Mouse (Mus musculus): Measurements from ENCODE around the gene Clec11a.

Clec11a gene

DNA sequence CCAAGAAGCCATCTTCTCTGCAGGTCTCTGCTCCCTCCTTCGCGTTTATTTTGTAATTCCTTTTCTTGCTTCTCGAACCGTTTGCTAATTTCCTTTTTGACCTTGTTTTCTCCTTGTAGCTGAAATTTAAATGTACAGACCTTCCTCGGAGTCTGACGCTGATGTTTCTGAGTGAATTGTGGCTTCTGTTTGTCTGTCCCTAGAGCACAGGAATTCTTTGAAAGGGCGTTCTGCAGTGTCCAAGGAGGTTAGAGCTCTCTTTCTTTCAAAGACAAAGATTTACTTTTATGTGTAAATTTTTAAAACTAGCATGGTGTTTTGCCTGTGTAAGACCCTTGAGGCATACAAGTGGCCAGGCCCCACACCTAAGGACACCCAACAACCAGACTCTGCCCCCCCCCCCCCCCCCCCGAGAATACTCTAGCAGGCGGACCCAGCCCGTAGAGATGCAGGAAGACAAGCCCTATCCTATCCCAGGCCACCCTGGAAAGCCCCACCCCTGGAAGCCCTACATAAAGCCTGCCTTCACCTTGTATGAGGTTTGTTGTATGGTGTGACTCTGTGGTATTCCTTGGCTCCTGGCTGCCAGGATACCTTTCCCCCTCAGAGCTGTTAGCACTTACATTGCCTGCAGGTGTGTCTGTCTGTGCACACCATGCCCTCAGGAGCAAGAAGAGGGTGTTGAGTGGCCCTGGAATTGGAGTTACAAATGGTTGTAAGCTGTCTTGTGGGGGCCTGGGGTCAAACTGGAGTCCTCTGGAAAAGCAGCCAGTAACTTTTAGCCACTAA lies 30.0 kb downstream of the Clec11a start:
- DNase-seq = no peak

GRCm38 (mm10) chr7:44275546-44275945 lies 31.2 kb downstream of the Clec11a start:
- DNase-seq = no peak

- DNase-seq = no peak
Measured at GRCm38 (mm10) chr7:44274096-44274495, 32.6 kb downstream of the Clec11a start.

- no peak for DNase-seq
Measured at GRCm38 (mm10) chr7:44273446-44273845, 33.3 kb downstream of the Clec11a start.

GRCm38 (mm10) chr7:44272546-44272945 lies 34.2 kb downstream of the Clec11a start:
- DNase-seq = no peak

DNA sequence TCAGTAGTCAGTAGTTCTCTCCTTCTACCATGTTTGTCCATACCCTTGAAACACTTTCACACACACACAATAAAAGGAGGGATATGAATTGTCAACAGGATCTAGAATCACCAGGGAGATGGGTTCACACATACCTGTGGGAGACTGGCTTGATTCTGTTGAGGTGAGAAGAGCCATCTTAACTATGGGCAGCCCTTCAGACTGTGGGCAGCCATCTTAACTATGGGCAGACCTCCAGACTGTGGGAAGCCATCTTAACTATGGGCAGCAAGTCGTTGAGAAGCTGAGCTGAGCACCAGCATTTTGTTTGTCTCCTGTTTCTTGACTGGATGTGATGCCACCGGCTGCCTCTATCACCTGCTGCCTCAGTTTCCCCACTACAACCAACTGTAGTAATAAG lies 35.4 kb downstream of the Clec11a start:
- no peak for DNase-seq

GRCm38 (mm10) chr7:44269397-44269796 lies 37.3 kb downstream of the Clec11a start:
- DNase-seq = no peak

- DNase-seq = no peak
Measured at GRCm38 (mm10) chr7:44268117-44268516, 38.6 kb downstream of the Clec11a start.

DNA sequence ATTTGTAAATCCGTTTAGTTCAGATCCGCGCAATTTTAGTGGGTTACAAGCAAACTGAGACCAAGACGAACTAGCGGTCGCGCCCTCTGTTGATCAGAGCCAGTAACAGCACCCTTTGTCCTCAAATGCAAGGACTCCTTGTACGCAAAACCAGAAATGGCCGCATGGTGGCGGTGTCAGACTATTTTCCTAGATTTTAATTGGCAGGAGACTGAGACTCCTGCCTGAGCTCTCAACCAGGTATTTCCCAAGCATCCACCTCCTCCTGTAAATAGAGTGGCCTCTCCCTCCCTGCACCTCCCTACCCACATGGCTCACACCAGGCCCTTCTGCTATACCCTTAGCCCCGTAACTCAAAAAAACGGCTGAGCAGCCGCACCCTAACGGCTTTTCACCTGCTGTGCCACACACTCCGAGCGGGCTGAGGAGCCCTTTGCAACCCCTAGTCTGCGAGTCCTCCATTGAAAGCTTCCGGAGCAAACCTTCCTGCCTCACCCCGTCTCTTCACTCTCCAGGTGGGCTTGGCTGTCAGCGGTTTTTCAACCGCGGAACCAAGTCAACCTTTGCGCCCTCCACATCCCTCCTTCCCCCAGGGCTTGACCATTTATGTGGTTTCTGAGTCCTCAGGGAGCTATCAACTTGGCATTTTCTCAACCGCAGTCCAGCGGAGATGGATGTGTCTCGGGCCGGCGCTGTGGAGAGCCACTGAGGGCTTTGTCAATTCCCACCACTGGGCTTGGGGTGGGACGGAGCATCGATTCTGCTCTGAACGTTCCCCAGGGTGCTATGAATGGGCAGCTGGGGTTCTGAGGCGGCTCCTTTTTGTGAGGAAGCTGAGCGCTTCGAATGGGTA lies 43.7 kb downstream of the Clec11a start:
- peak; percentile 94 for DNase-seq

- no peak for DNase-seq
Measured at GRCm38 (mm10) chr7:44261147-44261546, 45.6 kb downstream of the Clec11a start, which contains the start of gene Gm15517. Gene Gm15517 (plus strand): TSS chr7:44261447.

- DNase-seq = no peak
Measured at GRCm38 (mm10) chr7:44260410-44260809, 46.3 kb downstream of the Clec11a start.

DNA sequence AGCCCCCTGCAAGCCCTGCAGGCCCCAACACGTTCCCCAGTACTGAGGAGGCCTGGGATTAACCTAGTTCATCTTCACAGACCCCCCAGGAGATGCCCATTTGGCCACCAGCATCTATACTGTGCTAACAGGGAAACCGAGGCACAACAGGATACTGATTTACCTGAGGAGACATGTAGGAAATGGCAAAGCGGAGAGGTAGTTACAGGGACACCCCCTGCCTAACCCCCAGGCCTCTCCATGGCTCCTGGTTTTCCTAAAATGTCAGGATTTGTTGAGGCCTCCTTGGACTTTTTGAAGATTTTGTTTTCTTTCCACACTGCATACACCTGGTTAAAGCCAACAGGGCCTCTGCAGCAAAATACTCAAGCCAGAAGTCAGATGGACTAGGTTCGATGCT lies 49.4 kb downstream of the Clec11a start, which contains the start of gene Acp4:
Gene Acp4 (minus strand): TSS at position 101 of the 400 bp plus-strand sequence.
- no peak for DNase-seq

GRCm38 (mm10) chr7:44254930-44255329 lies 51.8 kb downstream of the Clec11a start:
- DNase-seq = no peak

- DNase-seq = no peak
Measured at GRCm38 (mm10) chr7:44253023-44253616, 53.6 kb downstream of the Clec11a start.

All from thymus, postnatal 14 days (tissue).